Mouse (Mus musculus) heart, embryonic 11.5 days (tissue): ENCODE data around the gene Sycn. TPM values are rescaled to one million over a fixed set of nuclear protein-coding genes. Genes with fewer than 3 reads are reported as not detected.
A peak's percentile ranks its signal among the peaks of the same experiment; 100 is the strongest.
"Not testable (repeated sequence)": the region's sequence is repeated elsewhere in the genome, so short reads cannot be mapped to it uniquely, and the experiment has no call there.

Experiments used
- ATAC-seq: fragments of 200-750 bp; cut with Nextera tagmentation; replicated peaks from 2 replicates; pipeline ENCODE4 v1.8.0; 2017; ENCODE audit warnings: moderate library complexity; ENCODE audit not compliant: insufficient number of reproducible peaks, low FRiP score, low TSS enrichment
- H3K27ac ChIP-seq: fragments of 300-500 bp; sonication (generic); 2 replicates; pipeline ENCODE4 v1.5.1; 2014; ENCODE audit warnings: mild to moderate bottlenecking, low read depth, low read length
- H3K27me3 ChIP-seq: fragments of 300-500 bp; sonication (generic); 2 replicates; pipeline ENCODE4 v1.6.1; 2014; ENCODE audit warnings: mild to moderate bottlenecking, low read length, mixed read lengths; ENCODE audit not compliant: control insufficient read depth, insufficient read depth
- H3K36me3 ChIP-seq: fragments of 300-500 bp; sonication (generic); 2 replicates; pipeline ENCODE4 v1.6.1; 2014; ENCODE audit warnings: mild to moderate bottlenecking, low read length, moderate library complexity, mixed read lengths; ENCODE audit not compliant: control insufficient read depth, insufficient read depth
- H3K4me1 ChIP-seq: fragments of 300-500 bp; sonication (generic); 2 replicates; pipeline ENCODE4 v1.6.1; 2014; ENCODE audit warnings: low read length; ENCODE audit not compliant: control insufficient read depth, insufficient read depth
- H3K4me2 ChIP-seq: fragments of 300-500 bp; sonication (generic); 2 replicates; pipeline ENCODE4 v1.6.1; 2014; ENCODE audit warnings: mild to moderate bottlenecking, moderate library complexity
- H3K4me3 ChIP-seq: fragments of 300-500 bp; sonication (generic); 2 replicates; pipeline ENCODE4 v1.5.1; 2014; ENCODE audit warnings: low read depth, low read length
- H3K9ac ChIP-seq: fragments of 300-500 bp; sonication (generic); 2 replicates; pipeline ENCODE4 v1.6.1; 2014; ENCODE audit warnings: mild to moderate bottlenecking, low read depth, low read length, moderate library complexity
- H3K9me3 ChIP-seq: fragments of 300-500 bp; sonication (generic); replicated peaks from 2 replicates; pipeline ENCODE4 v1.6.1; 2016; ENCODE audit warnings: low read length; ENCODE audit not compliant: control insufficient read depth
- WGBS: fragments of 180-500 bp; shearing (Covaris S2); extraction: QIAGEN DNeasy Blood & Tissue Kit; methylation state at CpG from one replicate; pipeline ENCODE4 v1.1.7; 2014; ENCODE audit not compliant: insufficient replicate concordance; 5-methylcytosine and 5-hydroxymethylcytosine counted together
- polyA plus RNA-seq: library from polyadenylated mRNA; unstranded; fragments of >200 nt; fragmentation: Nextera tagmentation; extraction: Ambion mirVana; gene quantifications from 2 replicates; pipeline ENCODE4 v1.2.1, GENCODE M21; 2014

Sycn gene
- polyA plus RNA-seq, 1 experiment from 2014 or later, result not detected

- H3K27ac ChIP-seq, result no peak overlapping the region
- H3K9me3 ChIP-seq, result no peaks in the 10 kb centered on the region
- H3K4me2 ChIP-seq, result peak overlapping the region; percentile 14; the same call in 1 of the 2 replicates
- H3K4me3 ChIP-seq, result no peak overlapping the region
- H3K9ac ChIP-seq, result no peak overlapping the region
- H3K4me1 ChIP-seq, result no peaks in the 10 kb centered on the region
- peaks cover 6% of the 10 kb centered on the region; the same call in 1 of the 2 replicates for H3K27me3 ChIP-seq
- no peaks in the 10 kb centered on the region for H3K36me3 ChIP-seq
- no peak; the same call in 1 of the 2 replicates for ATAC-seq
- 6% methylated on average over 19 of the region's 19 CpGs for WGBS
Observed at GRCm38 (mm10) chr7:28527922-28528719, 12.6 kb upstream of the Sycn start.

GRCm38 (mm10) chr7:28532005-28532404 is 8.7 kb upstream of the Sycn start:
- 67% methylated on average over 8 of the region's 8 CpGs for WGBS
- Histone ChIP-seq H3K36me3 (no peaks in the 10 kb centered on the region), H3K4me1 (no peaks in the 10 kb centered on the region), H3K27me3 (peaks cover 6% of the 10 kb centered on the region; the same call in 1 of the 2 replicates), H3K27ac (no peak overlapping the region), H3K4me3 (no peak overlapping the region), H3K4me2 (no peak overlapping the region), H3K9ac (no peak overlapping the region), H3K9me3 (no peaks in the 10 kb centered on the region)
- ATAC-seq, result no peak

- WGBS, result 84% methylated on average over 6 of the region's 6 CpGs
Observed at GRCm38 (mm10) chr7:28538886-28539285, 1.8 kb upstream of the Sycn start.

GRCm38 (mm10) chr7:28544051-28544601 is 3.4 kb downstream of the Sycn start:
- Histone ChIP-seq H3K9me3 (no peaks in the 10 kb centered on the region), H3K4me3 (0 out of 2 replicates have a peak overlapping the region, but pooled peaks have one; percentile 14), H3K27ac (no peak overlapping the region), H3K4me2 (peak overlapping the region; percentile 55), H3K4me1 (peaks cover 9% of the 10 kb centered on the region; the same call in 1 of the 2 replicates), H3K27me3 (peaks cover 46% of the 10 kb centered on the region), H3K9ac (no peak overlapping the region), H3K36me3 (no peaks in the 10 kb centered on the region)
- ATAC-seq, result no peak
- 8% methylated on average over 26 of the region's 27 CpGs for WGBS

More at GRCm38 (mm10) chr7:28538886-28539285, 1.8 kb upstream of the Sycn start:
- not testable (repeated sequence) for H3K27ac ChIP-seq, H3K9ac ChIP-seq, H3K4me1 ChIP-seq, H3K4me2 ChIP-seq, ATAC-seq, H3K9me3 ChIP-seq, H3K4me3 ChIP-seq, H3K27me3 ChIP-seq, H3K36me3 ChIP-seq

- no peak overlapping the region for H3K4me3 ChIP-seq
- 22% methylated on average over 14 of the region's 14 CpGs for WGBS
- H3K27me3 ChIP-seq, result peaks cover 46% of the 10 kb centered on the region
- H3K36me3 ChIP-seq, result no peaks in the 10 kb centered on the region
- no peak overlapping the region for H3K27ac ChIP-seq
- no peak overlapping the region for H3K4me2 ChIP-seq
- ATAC-seq, result no peak
- no peaks in the 10 kb centered on the region for H3K9me3 ChIP-seq
- H3K9ac ChIP-seq, result no peak overlapping the region
- peaks cover 9% of the 10 kb centered on the region; the same call in 1 of the 2 replicates for H3K4me1 ChIP-seq
Observed at GRCm38 (mm10) chr7:28545048-28545890, 4.6 kb downstream of the Sycn start.

GRCm38 (mm10) chr7:28545891-28546210 is 5.2 kb downstream of the Sycn start:
- 46% methylated on average over 7 of the region's 7 CpGs for WGBS
- Histone ChIP-seq H3K4me3 (no peak overlapping the region), H3K9ac (no peak overlapping the region), H3K27me3 (peaks cover 46% of the 10 kb centered on the region), H3K9me3 (no peaks in the 10 kb centered on the region), H3K36me3 (no peaks in the 10 kb centered on the region), H3K4me2 (no peak overlapping the region), H3K27ac (no peak overlapping the region), H3K4me1 (peaks cover 9% of the 10 kb centered on the region; the same call in 1 of the 2 replicates)
- ATAC-seq, result no peak

- H3K27ac ChIP-seq, result no peak overlapping the region
- H3K9me3 ChIP-seq, result no peaks in the 10 kb centered on the region
- WGBS, result 2% methylated on average over 18 of the region's 22 CpGs
- H3K9ac ChIP-seq, result no peak overlapping the region; the same call in 1 of the 2 replicates
- H3K36me3 ChIP-seq, result no peaks in the 10 kb centered on the region
- no peak for ATAC-seq
- H3K4me3 ChIP-seq, result peak overlapping the region; percentile 31
- peaks cover 46% of the 10 kb centered on the region for H3K27me3 ChIP-seq
- H3K4me2 ChIP-seq, result peak overlapping the region; percentile 54
- peaks cover 9% of the 10 kb centered on the region; the same call in 1 of the 2 replicates for H3K4me1 ChIP-seq
Observed at GRCm38 (mm10) chr7:28546649-28547048, 6.0 kb downstream of the Sycn start.

- Histone ChIP-seq H3K9ac (no peak within 1 kb of the TSS; the same call in 1 of the 2 replicates), H3K4me1 (peaks cover 9% of the 10 kb centered on the region; the same call in 1 of the 2 replicates), H3K9me3 (no peaks in the 10 kb centered on the region), H3K36me3 (no peaks in the 10 kb centered on the region), H3K27me3 (peaks cover 46% of the 10 kb centered on the region), H3K4me3 (peak within 1 kb of the TSS; percentile 31), H3K27ac (no peak within 1 kb of the TSS), H3K4me2 (peak within 1 kb of the TSS; percentile 54)
- WGBS, result 11% methylated on average over 5 of the region's 5 CpGs
- no peak for ATAC-seq
Observed at GRCm38 (mm10) chr7:28547154-28547553, 6.5 kb downstream of the Sycn start, which contains the start of gene Nccrp1. TSS of gene Nccrp1 (minus strand) at chr7:28547254.
